Mouse (Mus musculus): ENCODE data around the gene Olfr123.

The Olfr123 gene

DNA sequence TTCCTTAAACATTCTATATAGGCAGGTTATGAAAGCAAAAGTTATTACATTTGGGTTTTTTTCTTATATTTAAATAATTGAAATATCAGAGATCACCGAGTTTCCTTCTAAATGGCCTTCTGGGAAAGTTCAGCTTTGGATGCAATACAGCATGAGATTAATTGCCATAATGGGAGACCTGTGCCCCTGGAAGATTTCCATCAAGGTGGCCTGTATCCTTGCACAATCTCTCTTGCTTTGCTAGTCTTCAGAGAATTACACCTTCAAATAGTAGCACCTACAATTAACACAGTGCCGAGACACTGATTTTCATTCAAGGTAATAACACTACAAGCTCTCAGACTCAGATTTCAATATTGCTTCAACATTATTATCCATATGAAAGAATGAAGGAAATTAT lies at the start of gene Olfr123:
Gene Olfr123 (plus strand): TSS at position 301 of the 400 bp plus-strand sequence.
- no peak for DNase-seq (ENCODE audit: low spot score)

DNA sequence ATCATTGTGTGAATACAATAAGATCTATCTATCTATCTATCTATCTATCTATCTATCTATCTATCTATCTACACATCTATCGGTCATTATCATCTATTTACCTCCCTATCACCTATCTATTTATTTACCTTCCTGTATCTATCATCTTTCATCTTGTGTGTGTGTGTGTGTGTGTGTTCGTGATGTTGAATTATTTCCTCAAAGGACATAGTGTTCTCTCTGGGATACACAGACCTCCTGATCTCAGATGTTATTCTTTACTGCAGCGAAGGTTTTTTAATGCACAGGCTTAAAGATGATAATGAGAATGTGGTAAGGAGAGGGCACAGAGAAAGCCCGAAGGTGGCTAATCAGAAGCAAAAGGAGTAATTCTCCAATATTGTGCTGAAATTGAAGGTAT lies 25.0 kb upstream of the Olfr123 start, which contains the start of gene Olfr122:
Gene Olfr122 (plus strand): TSS at position 301 of the 400 bp plus-strand sequence.
- DNase-seq (ENCODE audit: low spot score) = no peak

DNA sequence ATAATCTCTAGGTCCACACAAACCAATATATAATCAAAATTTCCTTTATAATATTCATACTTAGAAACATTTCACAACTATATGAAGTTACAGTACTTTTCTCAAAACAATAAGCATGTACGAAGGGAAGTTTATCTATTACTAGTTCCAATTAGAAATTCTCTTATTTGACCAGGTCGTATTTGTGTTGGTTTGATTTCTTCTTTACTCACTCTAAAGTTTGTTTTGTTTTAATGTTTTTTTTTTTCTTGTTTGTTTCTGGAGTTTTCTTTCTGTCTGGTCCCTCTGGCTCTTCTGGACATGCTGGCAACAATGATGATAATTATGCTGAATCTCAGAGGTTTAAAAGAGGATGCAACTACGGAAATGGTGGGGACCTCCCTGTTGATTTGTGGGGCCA lies 6.3 kb downstream of the Olfr123 start, which contains the start of gene Olfr124:
Gene Olfr124 (plus strand): TSS at position 301 of the 400 bp plus-strand sequence.
- DNase-seq (ENCODE audit: low spot score) = no peak

DNA sequence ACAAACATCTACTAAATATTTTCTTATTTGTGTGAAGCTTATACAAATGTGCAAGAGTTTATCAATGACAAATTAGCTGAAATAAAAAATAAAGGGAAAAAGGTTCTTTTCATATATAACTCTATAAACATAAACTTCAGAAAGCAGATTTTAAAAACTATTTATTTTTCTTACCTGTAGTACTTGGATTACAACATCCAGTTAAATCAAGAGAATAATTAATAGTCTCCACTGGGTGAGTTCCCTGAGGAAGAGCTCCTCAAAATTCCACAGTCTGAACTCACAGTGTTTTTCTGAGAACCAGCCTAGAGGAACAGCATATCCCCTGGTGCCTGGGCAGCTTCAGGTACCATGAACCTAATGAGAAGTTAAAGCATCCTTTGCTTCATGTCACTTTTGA lies 39.3 kb downstream of the Olfr123 start, which contains the start of gene Olfr125:
Gene Olfr125 (plus strand): TSS at position 301 of the 400 bp plus-strand sequence.
- no peak for DNase-seq (ENCODE audit: low spot score)

DNA sequence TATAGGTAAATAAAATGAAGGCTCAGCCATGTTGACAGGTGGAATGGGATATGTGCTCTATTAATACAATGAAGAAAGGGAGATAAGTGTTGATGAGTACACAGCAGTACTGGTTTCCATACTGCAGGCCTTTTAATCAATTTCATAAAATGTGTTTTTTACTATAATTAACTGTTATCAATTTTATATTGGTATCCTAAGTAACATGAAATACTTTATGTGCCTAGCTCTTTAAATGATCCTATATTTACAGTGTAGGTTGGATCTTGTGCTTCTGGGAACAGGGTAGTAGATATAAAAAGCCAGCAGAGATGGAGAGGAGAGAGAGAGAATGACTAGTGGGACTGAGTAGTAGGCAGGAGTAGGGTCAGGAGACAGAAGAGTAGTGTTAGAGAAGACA lies 53.9 kb downstream of the Olfr123 start, which contains the start of gene Olfr126:
Gene Olfr126 (plus strand): TSS at position 301 of the 400 bp plus-strand sequence.
- DNase-seq (ENCODE audit: low spot score) = no peak

All from spleen, adult 12 weeks (tissue).